Mouse (Mus musculus) lung, adult 2 months (tissue): Measurements from ENCODE around the gene Gyg.

ENCODE experiments used
- CTCF ChIP-seq: fragments of 200-500 bp; IDR thresholded peaks from 2 replicates; pipeline ENCODE4 v1.5.1; 2011; ENCODE audit warnings: mild to moderate bottlenecking, low read length, control low read depth; ENCODE audit not compliant: insufficient read depth
- POLR2A ChIP-seq: fragments of 200-500 bp; IDR thresholded peaks from 2 replicates; pipeline ENCODE4 v1.6.1; 2011; ENCODE audit warnings: low read depth, mild to moderate bottlenecking, control low read depth, low read length, borderline replicate concordance; ENCODE audit errors: extremely low read depth

GRCm38 (mm10) chr3:20127047-20127595, 28.0 kb downstream of the Gyg start:
- TF ChIP-seq CTCF (no peak), POLR2A (no peak)
